In genomic region chr1:131310237-131310818, GRCm38 (mm10) we compare ENCODE assay signal across 26 mouse cellular contexts. TPM values are rescaled to one million over a fixed set of nuclear protein-coding genes. Genes with fewer than 3 reads are reported as not detected.
DNase-seq lines count a peak whose midpoint lies in the region; ATAC-seq and TF ChIP-seq lines count a peak whose summit lies in the region.
"Had no signal": no experiment of that assay in that cellular context is flagged by ENCODE, and none has a peak within 500 bp of the region (broad histone marks: within the 10 kb centered on the region; RNA-seq: fewer than 3 reads in every experiment).

No protein-coding gene starts in this region.

- TF ChIP-seq CTCF in midbrain, postnatal 0 days (IDR thresholded peaks at IDR 0.05), result no peak

- DNase-seq in heart, embryonic 10.5 days (ENCODE audit: low spot score), result peak; percentile 16
- peak; percentile 88 for DNase-seq in midbrain, postnatal 0 days (ENCODE audit: low spot score)
- DNase-seq in midbrain, embryonic 11.5 days (ENCODE audit: low spot score, missing footprints), result no peak
- DNase-seq in cerebellum, adult 8-10 months, result peak; percentile 95
- DNase-seq in cerebellum, postnatal 36 days, result peak; percentile 93 to 98
- DNase-seq in layer of hippocampus, postnatal 10 days (ENCODE audit: low spot score in 2 of 2), result no peak
- no peak for DNase-seq in frontal cortex, postnatal 10 days (ENCODE audit: low spot score in 2 of 2)
- DNase-seq: adrenal gland, postnatal 10 days; embryo, embryonic 11 days; gastrocnemius, adult 2 months; kidney, adult 8-10 months; kidney, postnatal 14 days; layer of hippocampus, postnatal 36 days had no signal

- no peak overlapping the region for H3K4me3 ChIP-seq in heart, embryonic 10.5 days
- H3K4me3 ChIP-seq in heart, embryonic 12.5 days, result no peak overlapping the region
- H3K4me3 ChIP-seq in midbrain, postnatal 0 days (ENCODE audit: low read depth, low read length), result no peak overlapping the region
- no peak overlapping the region for H3K4me3 ChIP-seq in midbrain, embryonic 11.5 days (ENCODE audit: low read depth, low read length)
- H3K4me3 ChIP-seq: embryonic facial prominence, embryonic 13.5 days; erythroblast, embryonic 14.5 days; forebrain, embryonic 13.5 days; gastrocnemius, adult 2 months; hindbrain, embryonic 10.5 days; intestine, embryonic 15.5 days; layer of hippocampus, adult 2 months; limb, embryonic 15.5 days; liver, embryonic 15.5 days; lung, embryonic 15.5 days; midbrain, embryonic 10.5 days; neural tube, embryonic 15.5 days had no signal

- no peak overlapping the region for H3K27ac ChIP-seq in heart, embryonic 10.5 days
- no peak overlapping the region for H3K27ac ChIP-seq in heart, embryonic 12.5 days (ENCODE audit: poor library complexity, severe bottlenecking)
- H3K27ac ChIP-seq in midbrain, postnatal 0 days (ENCODE audit: low read depth, low read length), result no peak overlapping the region
- no peak overlapping the region for H3K27ac ChIP-seq in midbrain, embryonic 11.5 days (ENCODE audit: low read depth, low read length)
- H3K27ac ChIP-seq: embryonic facial prominence, embryonic 13.5 days; forebrain, embryonic 13.5 days; gastrocnemius, adult 2 months; hindbrain, embryonic 10.5 days; intestine, embryonic 15.5 days; layer of hippocampus, adult 2 months; limb, embryonic 15.5 days; liver, embryonic 15.5 days; lung, embryonic 15.5 days; macrophage; midbrain, embryonic 10.5 days; neural tube, embryonic 15.5 days had no signal

- no peaks in the 10 kb centered on the region for H3K27me3 ChIP-seq in heart, embryonic 10.5 days (ENCODE audit: insufficient read depth, poor library complexity, severe bottlenecking)
- H3K27me3 ChIP-seq in heart, embryonic 12.5 days (replicated peaks), result no peaks in the 10 kb centered on the region
- no peaks in the 10 kb centered on the region for H3K27me3 ChIP-seq in midbrain, postnatal 0 days (ENCODE audit: insufficient read depth, low read length)
- H3K27me3 ChIP-seq in midbrain, embryonic 11.5 days (ENCODE audit: control insufficient read depth, insufficient read depth, low read length), result no peaks in the 10 kb centered on the region
- H3K27me3 ChIP-seq: embryonic facial prominence, embryonic 13.5 days; forebrain, embryonic 13.5 days; intestine, embryonic 15.5 days; limb, embryonic 15.5 days; liver, embryonic 15.5 days; lung, embryonic 15.5 days; neural tube, embryonic 15.5 days had no signal

- no peak overlapping the region for H3K9ac ChIP-seq in heart, embryonic 12.5 days
- H3K9ac ChIP-seq in midbrain, postnatal 0 days (replicated peaks; ENCODE audit: low read length, poor library complexity, severe bottlenecking), result no peak overlapping the region
- H3K9ac ChIP-seq in midbrain, embryonic 11.5 days (ENCODE audit: low read length), result no peak overlapping the region
- H3K9ac ChIP-seq: embryonic facial prominence, embryonic 13.5 days; forebrain, embryonic 13.5 days; intestine, embryonic 15.5 days; limb, embryonic 15.5 days; liver, embryonic 15.5 days; lung, embryonic 15.5 days; neural tube, embryonic 15.5 days had no signal

- no peaks in the 10 kb centered on the region for H3K4me1 ChIP-seq in heart, embryonic 10.5 days
- H3K4me1 ChIP-seq in heart, embryonic 12.5 days (replicated peaks), result no peaks in the 10 kb centered on the region
- no peaks in the 10 kb centered on the region for H3K4me1 ChIP-seq in midbrain, postnatal 0 days (ENCODE audit: insufficient read depth, low read length)
- no peaks in the 10 kb centered on the region for H3K4me1 ChIP-seq in midbrain, embryonic 11.5 days (ENCODE audit: control insufficient read depth, insufficient read depth, low read length)
- H3K4me1 ChIP-seq: forebrain, embryonic 13.5 days; hindbrain, embryonic 10.5 days; intestine, embryonic 15.5 days; limb, embryonic 15.5 days; liver, embryonic 15.5 days; lung, embryonic 15.5 days; midbrain, embryonic 10.5 days; neural tube, embryonic 15.5 days had no signal

- no peak for ATAC-seq in heart, embryonic 12.5 days (ENCODE audit: insufficient number of reproducible peaks, low FRiP score)
- ATAC-seq in midbrain, postnatal 0 days (ENCODE audit: low FRiP score), result peak; percentile 44; the same call in 1 of the 2 replicates
- no peak for ATAC-seq in midbrain, embryonic 11.5 days (ENCODE audit: low FRiP score)
- ATAC-seq: forebrain, embryonic 13.5 days; intestine, embryonic 15.5 days had no signal

- peaks cover 55% of the 10 kb centered on the region for H3K36me3 ChIP-seq in heart, embryonic 10.5 days
- peaks cover 51% of the 10 kb centered on the region for H3K36me3 ChIP-seq in heart, embryonic 12.5 days
- peaks cover 44% of the 10 kb centered on the region for H3K36me3 ChIP-seq in midbrain, postnatal 0 days (ENCODE audit: insufficient read depth, low read length)
- peaks cover 2% of the 10 kb centered on the region; the same call in 1 of the 2 replicates for H3K36me3 ChIP-seq in midbrain, embryonic 11.5 days (ENCODE audit: control insufficient read depth, insufficient read depth, low read length)

- H3K9me3 ChIP-seq in heart, embryonic 10.5 days, result no peaks in the 10 kb centered on the region
- H3K9me3 ChIP-seq in heart, embryonic 12.5 days (replicated peaks), result no peaks in the 10 kb centered on the region
- H3K9me3 ChIP-seq in midbrain, postnatal 0 days (ENCODE audit: low read length), result no peaks in the 10 kb centered on the region
- no peaks in the 10 kb centered on the region for H3K9me3 ChIP-seq in midbrain, embryonic 11.5 days (ENCODE audit: control insufficient read depth, low read length)
- H3K9me3 ChIP-seq: embryonic facial prominence, embryonic 13.5 days; forebrain, embryonic 13.5 days; hindbrain, embryonic 10.5 days; intestine, embryonic 15.5 days; limb, embryonic 15.5 days; liver, embryonic 15.5 days; lung, embryonic 15.5 days; midbrain, embryonic 10.5 days; neural tube, embryonic 15.5 days had no signal

- H3K4me2 ChIP-seq in heart, embryonic 12.5 days, result no peak overlapping the region
- no peak overlapping the region for H3K4me2 ChIP-seq in midbrain, postnatal 0 days (ENCODE audit: low read depth, low read length, poor library complexity, severe bottlenecking)
- no peak overlapping the region for H3K4me2 ChIP-seq in midbrain, embryonic 11.5 days
- H3K4me2 ChIP-seq: embryonic facial prominence, embryonic 13.5 days; forebrain, embryonic 13.5 days; intestine, embryonic 15.5 days; limb, embryonic 15.5 days; liver, embryonic 15.5 days; lung, embryonic 15.5 days; neural tube, embryonic 15.5 days had no signal

- 88% methylated on average over 5 of the region's 5 CpGs for WGBS in heart, embryonic 10.5 days
- WGBS in heart, embryonic 12.5 days, result 89% methylated on average over 5 of the region's 5 CpGs
- 95% methylated on average over 5 of the region's 5 CpGs for WGBS in midbrain, postnatal 0 days
- 88% methylated on average over 5 of the region's 5 CpGs for WGBS in midbrain, embryonic 11.5 days

RNA-seq across cellular contexts. Expression of gene Ikbke, which starts 30.9 kb away (rescaled TPM):
- polyA plus RNA-seq in heart, embryonic 10.5 days (2016; fragmentation: Nextera tagmentation; extraction: Ambion mirVana), result 1.8 and 2.3 TPM in 2 replicates
- 2.8 and 3.4 TPM in 2 replicates for polyA plus RNA-seq in heart, embryonic 12.5 days (2016; fragmentation: Nextera tagmentation; extraction: Ambion mirVana)
- 3.9 and 5.3 TPM in 2 replicates for total RNA-seq in midbrain, postnatal 0 days (2014; rRNA removed)
- 0.63 and 0.67 TPM in 2 replicates for polyA plus RNA-seq in midbrain, postnatal 0 days (2015; fragmentation: Nextera tagmentation; extraction: Ambion mirVana)
- polyA plus RNA-seq in midbrain, embryonic 11.5 days (2014; fragmentation: Nextera tagmentation; extraction: Ambion mirVana), result 0.55 and 0.57 TPM in 2 replicates
- 1 to 10 TPM; 2.5 to 3.6 TPM for total RNA-seq in layer of hippocampus, postnatal 10 days (2021)
- polyA plus RNA-seq: erythroblast, embryonic 14.5 days had no signal

Comparison
In these comparisons a context has a peak if more than half of its experiments do, and no peak if none do; other contexts are left out.
1. DNase-seq: peak in heart, embryonic 10.5 days (single experiment), midbrain, postnatal 0 days (single experiment), cerebellum, adult 8-10 months (single experiment) and cerebellum, postnatal 36 days (2 of 2); none in midbrain, embryonic 11.5 days (single experiment), layer of hippocampus, postnatal 10 days (0 of 2) and frontal cortex, postnatal 10 days (0 of 2).